Mouse (Mus musculus) embryonic facial prominence, embryonic 15.5 days (tissue): ENCODE data around the gene Sult2b1. TPM values are rescaled to one million over a fixed set of nuclear protein-coding genes. Genes with fewer than 3 reads are reported as not detected.

Experiments used
- ATAC-seq: fragments of 200-750 bp; cut with Nextera tagmentation; 2 replicates; pipeline ENCODE4 v1.8.0; 2017; ENCODE audit warnings: low read depth, moderate TSS enrichment; ENCODE audit not compliant: insufficient number of reproducible peaks, low FRiP score, low TSS enrichment
- H3K27ac ChIP-seq: fragments of 300-500 bp; sonication (generic); replicated peaks from 2 replicates; pipeline ENCODE4 v1.5.1; 2015; ENCODE audit warnings: mild to moderate bottlenecking, inconsistent platforms
- H3K27me3 ChIP-seq: fragments of 300-500 bp; sonication (generic); 2 replicates; pipeline ENCODE4 v1.6.1; 2015; ENCODE audit warnings: inconsistent platforms
- H3K36me3 ChIP-seq: fragments of 300-500 bp; sonication (generic); 2 replicates; pipeline ENCODE4 v1.6.1; 2015; ENCODE audit warnings: mild to moderate bottlenecking, inconsistent platforms
- H3K4me1 ChIP-seq: fragments of 300-500 bp; sonication (generic); 2 replicates; pipeline ENCODE4 v1.6.1; 2015; ENCODE audit warnings: inconsistent platforms
- H3K4me2 ChIP-seq: fragments of 300-500 bp; sonication (generic); replicated peaks from 2 replicates; pipeline ENCODE4 v1.6.1; 2015; ENCODE audit warnings: mild to moderate bottlenecking, inconsistent platforms
- H3K4me3 ChIP-seq: fragments of 300-500 bp; sonication (generic); replicated peaks from 2 replicates; pipeline ENCODE4 v1.5.1; 2015; ENCODE audit warnings: mild to moderate bottlenecking, inconsistent platforms
- H3K9ac ChIP-seq: fragments of 300-500 bp; sonication (generic); 2 replicates; pipeline ENCODE4 v1.6.1; 2015; ENCODE audit warnings: inconsistent platforms
- H3K9me3 ChIP-seq: fragments of 300-500 bp; sonication (generic); replicated peaks from 2 replicates; pipeline ENCODE4 v1.6.1; 2016; ENCODE audit warnings: inconsistent platforms
- WGBS: fragments of 180-500 bp; shearing (Covaris S2); methylation state at CpG from one replicate; pipeline ENCODE4 v1.1.7; 2015; 5-methylcytosine and 5-hydroxymethylcytosine counted together
- polyA plus RNA-seq: library from polyadenylated mRNA; unstranded; fragments of >200 nt; fragmentation: Nextera tagmentation; extraction: Ambion mirVana; gene quantifications from 2 replicates; pipeline ENCODE4 v1.2.1, GENCODE M21; 2015

Sult2b1 gene
- polyA plus RNA-seq, 1 experiment from 2014 or later, result 55.7 TPM

DNA sequence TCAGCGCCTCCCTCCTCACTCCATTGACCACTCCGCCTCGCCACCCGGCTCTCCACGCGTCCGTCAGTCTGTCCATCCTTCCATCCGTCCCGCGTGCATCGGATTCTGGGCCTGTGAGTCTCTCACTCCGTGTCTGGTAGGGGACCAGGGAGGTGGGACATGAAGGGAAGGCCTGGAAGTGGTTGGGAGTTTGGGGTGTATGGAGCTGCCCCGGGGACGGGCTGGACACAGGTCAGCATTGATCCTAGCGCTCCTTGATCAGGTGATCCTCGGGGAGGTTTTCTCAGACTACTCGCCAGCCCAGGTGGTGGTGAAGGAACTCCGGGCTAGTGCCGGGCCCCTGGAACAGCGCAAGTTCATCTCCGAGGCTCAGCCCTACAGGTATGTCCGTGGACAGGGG is 3.2 kb upstream of the Sult2b1 start:
- no peaks in the 10 kb centered on the region for H3K9me3 ChIP-seq
- no peak overlapping the region for H3K27ac ChIP-seq
- H3K36me3 ChIP-seq, result peaks cover 19% of the 10 kb centered on the region
- H3K9ac ChIP-seq, result no peak overlapping the region
- ATAC-seq, result no peak
- H3K4me1 ChIP-seq, result peaks cover 43% of the 10 kb centered on the region
- H3K27me3 ChIP-seq, result no peaks in the 10 kb centered on the region
- 88% methylated on average over 22 of the region's 22 CpGs for WGBS
- H3K4me2 ChIP-seq, result no peak overlapping the region
- H3K4me3 ChIP-seq, result no peak overlapping the region

DNA sequence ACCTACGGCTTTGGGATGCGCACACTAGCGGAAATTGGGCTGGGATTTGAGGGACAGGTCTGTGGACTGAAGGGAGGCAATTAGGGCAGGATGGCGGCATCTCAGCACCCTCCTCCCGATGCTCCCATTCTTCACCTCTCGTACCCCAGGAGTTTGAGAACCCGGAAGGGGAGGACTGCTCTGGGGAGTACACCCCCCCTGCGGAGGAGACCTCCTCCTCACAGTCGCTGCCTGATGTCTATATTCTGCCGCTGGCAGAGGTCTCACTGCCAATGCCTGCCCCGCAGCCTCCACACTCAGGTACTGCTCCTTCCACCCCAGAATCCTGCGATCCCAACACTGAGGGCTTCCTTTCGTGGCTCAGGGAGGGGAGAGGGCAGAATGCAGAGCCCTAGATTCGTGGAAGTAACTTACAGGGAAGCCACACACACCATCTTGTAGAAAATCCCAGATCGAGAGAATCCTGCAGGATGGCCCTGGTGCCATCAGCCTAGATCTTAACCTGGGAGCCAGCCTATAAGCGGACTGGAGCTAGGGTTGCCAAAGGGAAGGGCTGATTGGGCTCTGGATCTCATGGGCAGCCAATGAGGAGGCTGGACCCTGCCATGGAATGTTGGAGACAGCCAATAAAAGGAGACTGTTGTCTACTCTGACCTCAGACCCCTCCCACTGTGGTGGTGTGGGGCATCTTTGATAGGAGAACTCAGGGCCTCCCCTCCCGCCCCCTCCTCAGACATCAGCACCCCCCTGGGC is 2.4 kb upstream of the Sult2b1 start:
- Histone ChIP-seq H3K4me1 (peaks cover 43% of the 10 kb centered on the region), H3K9me3 (no peaks in the 10 kb centered on the region), H3K4me3 (peak overlapping the region; percentile 66), H3K27me3 (no peaks in the 10 kb centered on the region), H3K9ac (peak overlapping the region; percentile 15; the same call in 1 of the 2 replicates), H3K4me2 (peak overlapping the region; percentile 96), H3K36me3 (peaks cover 19% of the 10 kb centered on the region), H3K27ac (peak overlapping the region; percentile 48; the same call in 1 of the 2 replicates)
- ATAC-seq, result peak; percentile 35; the same call in 1 of the 2 replicates
- 9% methylated on average over 17 of the region's 17 CpGs for WGBS

DNA sequence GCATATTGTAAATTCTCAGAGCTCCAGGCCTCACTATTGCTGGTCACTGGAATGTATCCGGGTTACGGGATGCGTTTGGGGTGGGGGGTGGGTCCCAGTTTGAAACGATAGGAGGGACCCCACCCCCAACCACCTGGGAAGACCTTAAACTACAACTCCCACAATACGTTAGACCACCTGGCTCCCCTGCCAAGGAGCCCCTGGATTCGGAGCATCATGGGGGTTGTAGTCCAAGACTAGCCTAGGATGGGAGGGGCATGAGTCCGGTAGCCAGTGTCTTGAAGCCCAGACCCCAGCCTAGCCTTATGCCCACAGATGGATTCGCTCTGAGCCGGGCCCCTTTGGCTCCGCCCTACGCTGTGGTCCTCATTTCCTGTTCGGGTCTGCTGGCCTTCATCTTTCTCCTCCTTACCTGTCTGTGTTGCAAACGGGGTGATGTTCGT is 1.7 kb upstream of the Sult2b1 start:
- Histone ChIP-seq H3K9ac (peak overlapping the region; percentile 47), H3K27ac (peak overlapping the region; percentile 44; the same call in 1 of the 2 replicates), H3K4me3 (peak overlapping the region; percentile 66), H3K4me2 (peak overlapping the region; percentile 96), H3K36me3 (peaks cover 19% of the 10 kb centered on the region), H3K27me3 (no peaks in the 10 kb centered on the region), H3K9me3 (no peaks in the 10 kb centered on the region), H3K4me1 (peaks cover 43% of the 10 kb centered on the region)
- WGBS, result under 1% methylated on average over 14 of the region's 14 CpGs
- ATAC-seq, result peak; percentile 55

DNA sequence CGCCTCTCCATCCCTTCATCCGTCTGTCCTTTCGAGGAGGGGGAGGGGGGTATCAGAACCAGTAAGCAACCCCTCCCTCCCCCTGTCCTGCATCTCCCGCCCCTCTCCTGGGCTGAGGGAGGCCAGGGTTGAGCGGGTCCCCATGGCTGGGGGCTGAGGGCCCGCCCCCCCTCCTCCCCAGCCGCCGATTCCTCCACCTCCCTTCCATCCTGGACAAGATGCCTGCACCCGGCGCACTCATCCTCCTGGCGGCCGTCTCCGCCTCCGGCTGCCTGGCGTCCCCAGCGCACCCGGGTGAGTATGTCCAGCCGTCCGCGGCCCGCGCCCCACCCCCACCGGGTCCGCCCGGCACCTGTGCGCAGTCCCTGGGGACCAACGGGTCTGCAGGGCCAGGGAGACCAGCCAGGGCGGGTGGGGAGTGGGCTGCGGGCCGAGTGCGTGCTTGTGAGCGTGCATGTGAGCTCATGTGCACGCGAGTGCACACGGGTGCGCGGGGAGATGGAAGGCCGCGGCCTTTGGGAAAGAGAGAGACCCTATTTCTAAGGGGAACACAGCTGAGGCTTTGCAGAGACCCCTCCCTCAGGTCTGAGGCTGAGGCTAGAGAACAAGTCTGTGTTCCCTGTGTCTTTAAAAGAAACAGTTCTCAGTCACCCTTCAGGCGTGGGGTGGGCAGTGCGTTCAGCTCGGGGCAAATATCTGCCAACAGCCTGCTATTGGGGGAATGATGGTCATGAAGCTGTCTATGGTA is 1.1 kb upstream of the Sult2b1 start:
- peaks cover 43% of the 10 kb centered on the region for H3K4me1 ChIP-seq
- peaks cover 14% of the 10 kb centered on the region for H3K36me3 ChIP-seq
- H3K27ac ChIP-seq, result peak overlapping the region; percentile 44; the same call in 1 of the 2 replicates
- H3K4me2 ChIP-seq, result peak overlapping the region; percentile 96
- peak overlapping the region; percentile 47 for H3K9ac ChIP-seq
- under 1% methylated on average over 39 of the region's 42 CpGs for WGBS
- H3K4me3 ChIP-seq, result peak overlapping the region; percentile 66
- no peaks in the 10 kb centered on the region for H3K27me3 ChIP-seq
- no peaks in the 10 kb centered on the region for H3K9me3 ChIP-seq
- ATAC-seq, result no peak; the same call in 1 of the 2 replicates

DNA sequence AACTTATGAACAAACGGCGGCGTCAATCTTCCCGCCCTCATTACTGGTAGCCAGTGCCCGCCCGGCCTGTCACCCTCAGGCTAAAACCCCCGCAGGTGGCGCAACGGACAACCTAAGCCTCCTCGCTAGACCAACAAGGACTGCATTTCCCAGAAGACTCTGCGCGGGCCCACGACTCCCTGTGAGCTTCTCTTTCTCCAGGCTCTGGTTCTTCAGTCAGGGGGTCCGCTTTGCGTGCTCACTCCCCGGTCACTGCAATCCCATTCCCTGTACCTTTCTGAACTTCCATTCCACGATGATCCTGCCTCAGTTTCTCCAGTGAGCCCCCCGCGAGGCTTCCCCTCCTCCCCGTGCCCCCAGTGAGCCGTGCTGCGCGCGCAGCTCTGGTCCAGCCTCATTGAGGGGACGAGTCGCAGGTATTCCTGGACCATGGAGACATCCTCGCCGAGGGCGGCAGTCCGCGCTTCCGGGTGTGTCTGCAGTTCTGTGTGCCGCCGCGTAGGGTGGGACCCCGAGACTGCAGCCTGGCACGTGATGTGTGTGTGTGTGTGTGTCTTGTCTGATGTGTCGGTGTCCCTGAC is 868 bp downstream of the Sult2b1 start, which contains the start of gene Lmtk3:
TSS of gene Lmtk3 (plus strand) at position 228 of the 581 bp plus-strand sequence.
- no peak within 1 kb of the TSS; the same call in 1 of the 2 replicates for H3K27ac ChIP-seq
- H3K4me3 ChIP-seq, result peak within 1 kb of the TSS; percentile 66
- WGBS, result under 1% methylated on average over 38 of the region's 38 CpGs
- peak within 1 kb of the TSS; percentile 21 for H3K9ac ChIP-seq
- peak within 1 kb of the TSS; percentile 96 for H3K4me2 ChIP-seq
- H3K4me1 ChIP-seq, result peaks cover 43% of the 10 kb centered on the region
- ATAC-seq, result peak; percentile 26; the same call in 1 of the 2 replicates
- no peaks in the 10 kb centered on the region for H3K36me3 ChIP-seq
- H3K27me3 ChIP-seq, result peaks cover 8% of the 10 kb centered on the region; the same call in 1 of the 2 replicates
- H3K9me3 ChIP-seq, result no peaks in the 10 kb centered on the region

DNA sequence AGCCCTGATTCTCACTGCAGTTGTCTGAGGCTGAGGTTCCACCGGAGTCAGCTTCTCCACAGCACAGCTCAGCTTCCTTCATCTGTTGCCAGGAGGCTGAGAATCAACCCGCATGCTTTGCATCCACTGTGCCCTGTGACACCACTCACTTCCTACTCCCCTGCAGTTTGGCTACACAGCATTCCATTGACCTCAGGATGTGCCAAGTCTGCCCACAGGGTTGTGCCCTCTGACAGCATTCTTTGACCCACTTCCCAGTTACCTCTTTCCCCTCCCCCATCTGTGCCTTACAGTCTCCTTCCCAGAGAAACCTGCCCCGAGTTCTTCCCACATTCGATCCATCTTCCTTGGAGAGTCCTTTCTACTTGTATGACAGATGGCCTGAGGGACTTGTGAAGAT is 2.2 kb downstream of the Sult2b1 start:
- Histone ChIP-seq H3K27me3 (peaks cover 8% of the 10 kb centered on the region; the same call in 1 of the 2 replicates), H3K9me3 (no peaks in the 10 kb centered on the region), H3K4me2 (no peak overlapping the region), H3K4me1 (peaks cover 39% of the 10 kb centered on the region), H3K4me3 (no peak overlapping the region), H3K9ac (no peak overlapping the region), H3K36me3 (no peaks in the 10 kb centered on the region), H3K27ac (no peak overlapping the region)
- 56% methylated on average over 4 of the region's 4 CpGs for WGBS
- no peak for ATAC-seq

DNA sequence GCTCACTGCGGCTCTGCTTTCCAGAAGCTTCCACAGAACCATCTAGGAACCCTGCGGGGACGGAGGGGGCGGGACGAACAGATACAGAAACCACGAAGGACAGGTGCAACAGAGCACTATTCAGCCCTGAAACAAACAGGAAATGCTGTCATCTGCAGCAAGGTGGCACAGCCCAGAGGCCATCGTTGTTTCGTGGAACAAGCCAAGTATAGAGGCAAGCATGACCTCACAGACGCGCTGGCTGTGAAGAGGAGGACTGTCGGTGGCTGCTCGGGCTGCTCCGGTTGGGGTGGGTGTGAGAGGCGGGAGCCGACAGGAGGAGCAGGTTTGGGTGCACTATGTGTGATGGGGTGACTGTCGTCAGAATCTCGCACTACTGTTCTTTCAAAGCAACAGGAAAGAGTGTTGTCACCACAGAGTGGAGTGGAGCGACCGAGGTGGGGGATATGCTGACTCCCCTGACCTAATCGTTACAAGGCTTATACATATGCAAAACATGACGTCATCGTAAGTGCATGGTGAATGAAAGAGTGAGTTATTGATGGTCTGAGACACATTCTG is 5.3 kb downstream of the Sult2b1 start:
- H3K27me3 ChIP-seq, result peaks cover 8% of the 10 kb centered on the region; the same call in 1 of the 2 replicates
- no peak; the same call in 1 of the 2 replicates for ATAC-seq
- H3K36me3 ChIP-seq, result no peaks in the 10 kb centered on the region
- peak overlapping the region; percentile 12; the same call in 1 of the 2 replicates for H3K4me3 ChIP-seq
- no peak overlapping the region for H3K9ac ChIP-seq
- peaks cover 8% of the 10 kb centered on the region for H3K4me1 ChIP-seq
- H3K4me2 ChIP-seq, result peak overlapping the region; percentile 22; the same call in 1 of the 2 replicates
- WGBS, result 21% methylated on average over 22 of the region's 22 CpGs
- no peaks in the 10 kb centered on the region for H3K9me3 ChIP-seq
- no peak overlapping the region for H3K27ac ChIP-seq

DNA sequence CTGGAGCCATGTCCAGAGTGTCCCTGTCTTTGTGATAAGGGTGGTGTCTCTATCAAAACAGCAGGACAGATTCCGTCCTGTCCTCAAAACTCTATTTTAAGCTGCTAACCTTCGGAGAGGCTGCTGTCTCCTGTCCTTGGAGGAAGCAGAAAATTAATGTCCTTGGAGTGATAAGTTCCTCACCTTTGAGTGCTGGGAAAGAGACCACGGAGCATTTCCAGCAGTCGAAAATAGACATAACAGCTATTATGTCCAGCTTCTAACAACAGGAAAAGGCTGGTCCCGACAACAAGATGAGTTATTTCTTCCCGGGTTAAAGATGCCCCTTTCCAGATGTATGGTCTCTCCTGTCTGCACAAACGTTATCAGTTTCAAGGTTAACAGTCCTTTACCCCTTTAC is 9.2 kb downstream of the Sult2b1 start:
- Histone ChIP-seq H3K27ac (no peak overlapping the region), H3K4me3 (no peak overlapping the region), H3K36me3 (no peaks in the 10 kb centered on the region), H3K9me3 (no peaks in the 10 kb centered on the region), H3K4me2 (no peak overlapping the region), H3K27me3 (peaks cover 15% of the 10 kb centered on the region), H3K9ac (no peak overlapping the region), H3K4me1 (no peaks in the 10 kb centered on the region)
- ATAC-seq, result no peak
- WGBS, result 73% methylated on average over 7 of the region's 7 CpGs

DNA sequence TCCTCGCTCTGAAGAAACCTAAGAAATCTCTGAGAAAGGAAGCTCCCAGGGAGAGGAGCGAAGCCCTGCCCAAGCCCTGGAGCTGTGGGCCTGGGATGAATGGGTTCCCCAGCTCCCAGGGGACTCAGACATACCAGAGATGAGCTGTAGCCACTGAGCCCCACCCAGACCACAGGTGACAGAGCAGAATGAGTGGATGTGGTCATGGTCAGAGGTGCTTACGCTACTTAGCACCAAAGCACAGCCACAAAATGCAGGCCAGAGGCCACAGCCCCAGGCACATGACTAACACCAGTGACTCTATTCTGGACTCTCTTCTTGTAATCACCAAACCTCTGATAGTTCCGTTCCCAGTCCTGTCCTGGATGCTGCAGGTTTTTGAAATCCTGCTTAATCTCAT is 13.4 kb downstream of the Sult2b1 start:
- peaks cover 5% of the 10 kb centered on the region; the same call in 1 of the 2 replicates for H3K4me1 ChIP-seq
- H3K4me3 ChIP-seq, result no peak overlapping the region
- H3K27ac ChIP-seq, result peak overlapping the region; percentile 65
- no peak for ATAC-seq
- no peak overlapping the region for H3K9ac ChIP-seq
- no peaks in the 10 kb centered on the region for H3K9me3 ChIP-seq
- no peak overlapping the region for H3K4me2 ChIP-seq
- 46% methylated on average over 4 of the region's 4 CpGs for WGBS
- peaks cover 7% of the 10 kb centered on the region; the same call in 1 of the 2 replicates for H3K27me3 ChIP-seq
- H3K36me3 ChIP-seq, result no peaks in the 10 kb centered on the region

DNA sequence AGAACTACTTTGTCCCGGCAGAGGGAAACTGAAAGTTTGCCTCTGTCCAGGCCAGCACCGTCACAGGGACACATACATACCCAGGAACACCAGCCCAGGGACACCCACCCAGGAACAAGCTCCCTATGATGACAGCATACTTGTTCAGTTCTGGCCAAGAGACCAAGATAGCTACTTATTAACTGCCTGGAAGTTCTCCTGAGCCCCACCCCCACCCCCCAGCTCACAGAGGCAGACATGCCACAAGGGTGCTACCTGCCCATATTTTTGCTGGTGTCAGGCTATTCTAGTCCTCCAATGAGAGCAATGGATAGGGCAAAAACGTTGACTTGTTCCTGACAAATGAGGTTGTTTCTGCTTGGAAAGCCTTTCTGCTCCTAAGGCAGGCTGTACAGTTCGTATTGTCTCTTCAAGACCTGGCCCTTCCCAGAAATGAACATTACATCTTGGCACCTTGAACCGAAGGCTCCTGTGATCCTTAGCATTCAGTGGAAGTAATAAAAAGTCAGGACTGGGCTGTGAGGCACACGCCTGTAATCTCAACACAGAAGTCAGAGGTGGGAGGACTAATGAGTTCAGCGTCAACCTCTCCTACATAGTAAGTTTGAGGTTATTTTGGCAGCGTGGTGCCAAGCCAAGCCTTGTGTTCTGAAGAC is 13.9 kb downstream of the Sult2b1 start:
- no peaks in the 10 kb centered on the region for H3K9me3 ChIP-seq
- no peak overlapping the region for H3K4me2 ChIP-seq
- H3K36me3 ChIP-seq, result no peaks in the 10 kb centered on the region
- H3K4me3 ChIP-seq, result no peak overlapping the region
- peaks cover 10% of the 10 kb centered on the region; the same call in 1 of the 2 replicates for H3K4me1 ChIP-seq
- no peak overlapping the region for H3K9ac ChIP-seq
- no peak for ATAC-seq
- whole genome bisulfite sequencing, result 62% methylated on average over 8 of the region's 8 CpGs
- H3K27ac ChIP-seq, result no peak overlapping the region; the same call in 1 of the 2 replicates
- peaks cover 7% of the 10 kb centered on the region; the same call in 1 of the 2 replicates for H3K27me3 ChIP-seq
